Mouse (Mus musculus) MEL (cell line): ENCODE measurements around the gene Pcdh9. TPM values are rescaled to one million over a fixed set of nuclear protein-coding genes. Genes with fewer than 3 reads are reported as not detected.

ENCODE experiments used
- DNase-seq: peaks from one replicate; pipeline ENCODE4 v3.0.0; 2011; ENCODE audit warnings: low read depth, low spot score
- H3K27ac ChIP-seq: 2 replicates; pipeline ENCODE4 v1.5.1; 2012; ENCODE audit warnings: low read depth, mild to moderate bottlenecking, control low read depth, low read length, moderate library complexity; ENCODE audit not compliant: control insufficient read depth
- H3K27me3 ChIP-seq, 2 experiments: fragments of 150-350 bp in 1 of 2; sonication (generic) in 1 of 2; 2 replicates each; pipeline ENCODE4 v1.6.1; 2012; ENCODE audit warnings: low read length in 2 of 2, mild to moderate bottlenecking in 2 of 2, improper control_type of control experiment in 1 of 2, moderate library complexity in 1 of 2; ENCODE audit not compliant: insufficient read depth in 2 of 2, control insufficient read depth in 1 of 2
- H3K36me3 ChIP-seq, 2 experiments: 2 replicates each; pipeline ENCODE4 v1.6.1; 2012 to 2014; ENCODE audit warnings: low read length in 2 of 2, improper control_type of control experiment in 1 of 2, inconsistent platforms in 1 of 2, mild to moderate bottlenecking in 1 of 2; ENCODE audit not compliant: insufficient read depth in 2 of 2, control insufficient read depth in 1 of 2
- H3K4me1 ChIP-seq, 2 experiments: fragments of 150-350 bp in 1 of 2; sonication (generic) in 1 of 2; 2 replicates each; pipeline ENCODE4 v1.6.1; 2012; ENCODE audit warnings: low read length in 2 of 2, improper control_type of control experiment in 1 of 2, mild to moderate bottlenecking in 1 of 2; ENCODE audit not compliant: insufficient read depth in 2 of 2, control insufficient read depth in 1 of 2
- H3K4me3 ChIP-seq, 2 experiments: fragments of 150-350 bp in 1 of 2; sonication (generic) in 1 of 2; 2 replicates each; pipeline ENCODE4 v1.5.1; 2012; ENCODE audit warnings: low read depth in 2 of 2, low read length in 2 of 2, mild to moderate bottlenecking in 2 of 2, moderate library complexity in 2 of 2, control low read depth in 1 of 2, improper control_type of control experiment in 1 of 2; ENCODE audit not compliant: control insufficient read depth in 1 of 2, insufficient read depth in 1 of 2
- H3K79me2 ChIP-seq: 2 replicates; pipeline ENCODE4 v1.6.1; 2012; ENCODE audit warnings: mild to moderate bottlenecking, low read length, moderate library complexity; ENCODE audit not compliant: control insufficient read depth, poor library complexity, insufficient read depth
- H3K9ac ChIP-seq: 2 replicates; pipeline ENCODE4 v1.6.1; 2012; ENCODE audit warnings: low read depth, mild to moderate bottlenecking, control low read depth, low read length, moderate library complexity; ENCODE audit not compliant: control insufficient read depth, poor library complexity, severe bottlenecking
- H3K9me3 ChIP-seq: fragments of 150-350 bp; sonication (generic); replicated peaks from 2 replicates; pipeline ENCODE4 v1.6.1; 2012; ENCODE audit warnings: mild to moderate bottlenecking, low read length, improper control_type of control experiment, moderate library complexity; ENCODE audit not compliant: insufficient read depth
- CHD2 ChIP-seq: IDR thresholded peaks from 2 replicates; pipeline ENCODE4 v1.6.1; 2011; ENCODE audit warnings: low read length, improper control_type of control experiment
- GABPA ChIP-seq: IDR thresholded peaks from 2 replicates; pipeline ENCODE4 v1.6.1; 2012; ENCODE audit warnings: low read depth, mild to moderate bottlenecking, inconsistent platforms, low read length, improper control_type of control experiment, moderate library complexity
- GATA1 ChIP-seq: IDR thresholded peaks from 2 replicates; pipeline ENCODE4 v1.6.1; 2011; ENCODE audit warnings: low read depth, low read length, improper control_type of control experiment
- MAFK ChIP-seq: IDR thresholded peaks from 2 replicates; pipeline ENCODE4 v1.6.1; 2011; ENCODE audit warnings: low read depth, mild to moderate bottlenecking, low read length, improper control_type of control experiment, borderline replicate concordance
- MXI1 ChIP-seq: IDR thresholded peaks from 2 replicates; pipeline ENCODE4 v1.6.1; 2011; ENCODE audit warnings: mild to moderate bottlenecking, low read depth, low read length, improper control_type of control experiment
- MYB ChIP-seq: IDR thresholded peaks from 2 replicates; pipeline ENCODE4 v1.6.1; 2011; ENCODE audit warnings: mild to moderate bottlenecking, low read depth, low read length, improper control_type of control experiment
- MYC ChIP-seq: IDR thresholded peaks from 2 replicates; pipeline ENCODE4 v1.6.1; 2011; ENCODE audit warnings: low read depth, mild to moderate bottlenecking, low read length, improper control_type of control experiment, moderate library complexity
- NELFE ChIP-seq: IDR thresholded peaks from 2 replicates; pipeline ENCODE4 v1.6.1; 2011; ENCODE audit warnings: low read depth, low read length, improper control_type of control experiment
- NRF1 ChIP-seq: IDR thresholded peaks from 2 replicates; pipeline ENCODE4 v1.6.1; 2014; ENCODE audit warnings: low read depth, mild to moderate bottlenecking, inconsistent platforms, low read length, improper control_type of control experiment, moderate library complexity; ENCODE audit not compliant: poor library complexity, insufficient read depth, severe bottlenecking
- POLR2AphosphoS2 ChIP-seq: IDR thresholded peaks from 2 replicates; pipeline ENCODE4 v1.6.1; 2011; ENCODE audit warnings: low read length, improper control_type of control experiment
- TAL1 ChIP-seq: IDR thresholded peaks from 2 replicates; pipeline ENCODE4 v1.6.1; 2012; ENCODE audit warnings: mild to moderate bottlenecking, inconsistent platforms, low read length, moderate library complexity, mixed read lengths
- TBP ChIP-seq: IDR thresholded peaks from 2 replicates; pipeline ENCODE4 v1.8.0; 2011; ENCODE audit warnings: low read depth, low read length, improper control_type of control experiment
- USF2 ChIP-seq, 2 experiments: IDR thresholded peaks; 2 replicates each; pipeline ENCODE4 v1.6.1; 2011 to 2012; ENCODE audit warnings: improper control_type of control experiment in 2 of 2, low read length in 2 of 2, borderline replicate concordance in 1 of 2, inconsistent platforms in 1 of 2, low read depth in 1 of 2, mild to moderate bottlenecking in 1 of 2; ENCODE audit not compliant: insufficient read depth in 1 of 2
- ZC3H11A ChIP-seq: IDR thresholded peaks from 2 replicates; pipeline ENCODE4 v1.6.1; 2012; ENCODE audit warnings: low read depth, mild to moderate bottlenecking, inconsistent platforms, low read length, improper control_type of control experiment
- polyA plus RNA-seq, 2 experiments: library from polyadenylated mRNA; stranded (reverse) in 1 of 2; unstranded in 1 of 2; fragments of >175 nt in 1 of 2; fragments of >200 nt in 1 of 2; gene quantifications; 2 replicates each; pipeline versions ENCODE4 v1.2.1 to v1.2.4; 2012; ENCODE audit warnings: low replicate concordance in 2 of 2, low read depth in 1 of 2; ENCODE audit not compliant: insufficient read length in 2 of 2, insufficient read depth in 1 of 2, missing spikeins in 1 of 2
- total RNA-seq: library from RNA; depleted of rRNA; stranded (reverse); fragments of 300-350 nt; gene quantifications from 2 replicates; pipeline ENCODE4 v1.2.3, GENCODE M21; 2012

Gene Pcdh9
- total and polyA plus RNA-seq, 3 experiments = not detected

- no peaks in the 10 kb centered on the region for H3K79me2 ChIP-seq
- H3K9ac ChIP-seq = no peak overlapping the region
- no peaks in the 10 kb centered on the region for H3K4me1 ChIP-seq
- no peak overlapping the region for H3K27ac ChIP-seq
- no peaks in the 10 kb centered on the region for H3K27me3 ChIP-seq
- DNase-seq = no peak
- no peaks in the 10 kb centered on the region for H3K9me3 ChIP-seq
- TF ChIP-seq MAFK (no peak), GABPA (no peak), NELFE (no peak), USF2 (IDR thresholded peaks at IDR 0.05; ENCODE audit: borderline replicate concordance in 1 of 2, insufficient read depth in 1 of 2, low read depth in 1 of 2, low read length in 2 of 2) (no peak), POLR2AphosphoS2 (no peak), GATA1 (no peak), MXI1 (no peak), MYB (no peak), MYC (no peak)
- H3K36me3 ChIP-seq = no peaks in the 10 kb centered on the region
- no peak overlapping the region for H3K4me3 ChIP-seq
Observed at GRCm38 (mm10) chr14:93075761-93076160, 814.7 kb downstream of the Pcdh9 start.

- DNase-seq = no peak
- TF ChIP-seq NELFE (no peak), NRF1 (no peak), TAL1 (no peak), TBP (no peak), ZC3H11A (no peak), CHD2 (no peak)
- no peaks in the 10 kb centered on the region for H3K27me3 ChIP-seq
- H3K4me3 ChIP-seq = no peak overlapping the region
- no peak overlapping the region for H3K27ac ChIP-seq
- no peaks in the 10 kb centered on the region for H3K4me1 ChIP-seq
- no peaks in the 10 kb centered on the region for H3K36me3 ChIP-seq
- H3K79me2 ChIP-seq = no peaks in the 10 kb centered on the region
- H3K9ac ChIP-seq = no peak overlapping the region
- H3K9me3 ChIP-seq = no peaks in the 10 kb centered on the region
Observed at GRCm38 (mm10) chr14:93072346-93072745, 818.1 kb downstream of the Pcdh9 start.

GRCm38 (mm10) chr14:93070140-93070539, 820.3 kb downstream of the Pcdh9 start:
- DNase-seq = no peak
- Histone ChIP-seq H3K27ac (no peak overlapping the region), H3K36me3 (no peaks in the 10 kb centered on the region), H3K4me3 (no peak overlapping the region), H3K27me3 (no peaks in the 10 kb centered on the region), H3K9me3 (no peaks in the 10 kb centered on the region), H3K9ac (no peak overlapping the region), H3K79me2 (no peaks in the 10 kb centered on the region), H3K4me1 (no peaks in the 10 kb centered on the region)
- TF ChIP-seq NRF1 = no peak
